Mouse (Mus musculus): ENCODE results near the gene Gm7954. TPM values are rescaled to one million over a fixed set of nuclear protein-coding genes. Genes with fewer than 3 reads are reported as not detected.
"Not testable (repeated sequence)": the region's sequence is repeated elsewhere in the genome, so short reads cannot be mapped to it uniquely, and the experiment has no call there.

Gm7954 gene
- not detected in 2 replicates for polyA plus RNA-seq (2012; rRNA removed)

DNA sequence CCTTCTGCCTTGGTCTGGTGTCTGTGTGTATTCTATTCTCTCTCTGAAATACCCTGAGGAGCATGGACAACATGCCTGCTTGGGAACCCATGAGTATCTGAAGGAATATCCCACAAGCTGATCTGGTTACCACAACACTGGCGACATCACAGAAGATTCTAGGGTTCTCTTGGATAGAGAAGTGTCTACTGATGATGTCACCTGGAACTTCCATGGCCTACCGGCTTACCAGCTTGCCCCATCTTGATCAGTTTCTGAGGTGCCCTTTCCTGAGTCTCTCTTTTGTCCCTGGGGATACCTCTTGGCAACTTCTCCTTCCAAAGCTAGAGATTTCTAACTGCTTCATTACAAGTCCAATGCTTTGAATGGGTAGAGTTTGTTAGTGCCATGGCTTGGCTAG is at the start of gene Gm7954:
TSS of gene Gm7954 (minus strand) at position 101 of the 400 bp plus-strand sequence.
- DNase-seq (ENCODE audit: low spot score): not testable (repeated sequence)

DNA sequence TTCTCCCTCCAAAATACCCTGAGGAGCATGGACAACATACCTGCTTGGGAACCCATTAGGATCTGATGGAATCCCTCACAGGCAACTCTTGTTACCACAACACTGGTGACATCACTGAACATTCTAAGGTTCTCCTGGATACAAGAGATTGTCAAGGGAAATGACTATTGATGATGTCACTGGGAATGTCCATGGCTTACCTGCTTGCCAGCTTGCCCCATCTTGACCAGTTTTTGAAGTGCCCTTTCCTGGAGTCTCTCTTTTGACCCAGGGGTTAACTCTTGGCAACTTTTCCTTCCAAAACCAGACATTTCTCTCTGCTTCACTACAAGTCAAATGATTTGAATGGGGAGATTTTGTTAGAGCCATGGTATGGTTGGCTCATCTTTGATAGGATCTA is 36.1 kb upstream of the Gm7954 start, which contains the start of gene Gm3486:
TSS of gene Gm3486 (minus strand) at position 101 of the 400 bp plus-strand sequence.
- not testable (repeated sequence) for DNase-seq (ENCODE audit: low spot score)

DNA sequence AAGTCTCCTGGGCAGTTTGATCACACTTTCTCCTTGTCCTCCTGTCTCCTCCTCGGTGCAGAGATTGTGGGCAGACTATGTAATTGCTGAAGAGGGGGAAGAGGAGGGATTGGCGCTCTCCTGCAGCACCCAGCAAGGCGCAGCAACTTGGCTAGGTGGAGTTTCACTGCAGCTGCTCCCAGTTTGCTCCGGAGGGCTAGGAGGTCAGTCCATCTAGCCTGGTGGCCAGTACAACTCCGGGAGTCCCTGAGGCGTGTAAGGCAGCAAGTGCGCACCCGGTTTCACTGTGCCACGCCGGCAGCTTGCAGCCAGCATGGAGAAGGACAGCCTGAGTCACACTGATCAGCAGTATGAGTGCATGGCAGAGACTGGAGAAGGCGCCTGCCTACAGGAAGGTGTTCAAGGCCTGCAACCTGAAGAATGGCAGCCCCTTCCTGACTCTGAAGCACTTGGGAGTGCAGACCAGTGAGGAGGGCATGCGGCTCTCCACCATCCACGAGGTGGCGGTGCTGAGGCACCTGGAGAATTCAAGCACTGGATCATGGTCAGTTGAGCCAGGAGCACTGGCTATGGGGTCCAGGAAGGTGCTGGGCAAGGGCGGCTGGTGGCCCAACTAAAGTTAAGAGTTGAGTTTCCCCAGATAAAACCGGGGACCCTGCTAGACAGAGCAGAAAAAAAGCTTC is 27.8 kb downstream of the Gm7954 start:
- not testable (repeated sequence) for DNase-seq (ENCODE audit: low spot score)

DNA sequence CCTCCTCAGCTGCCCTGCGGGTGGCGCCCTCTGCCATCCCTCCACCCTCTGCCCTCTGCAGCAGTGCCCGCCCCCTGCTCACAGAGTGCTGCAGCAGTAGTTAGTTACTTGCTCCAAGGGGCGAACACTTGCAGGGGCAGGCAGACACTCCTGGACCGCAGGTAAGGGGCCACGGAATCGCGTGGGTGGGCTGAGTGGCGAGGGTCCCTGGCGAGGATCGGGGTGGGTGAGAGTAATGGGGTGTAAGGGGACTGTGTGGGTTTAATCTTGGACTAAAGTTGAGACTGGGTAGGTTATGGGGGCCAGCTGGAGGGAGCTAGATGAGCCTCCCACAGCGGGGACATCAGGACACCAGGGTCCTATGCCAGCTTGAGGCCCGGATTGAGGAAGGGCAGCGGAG is 28.6 kb downstream of the Gm7954 start:
- DNase-seq (ENCODE audit: low spot score): not testable (repeated sequence)

DNA sequence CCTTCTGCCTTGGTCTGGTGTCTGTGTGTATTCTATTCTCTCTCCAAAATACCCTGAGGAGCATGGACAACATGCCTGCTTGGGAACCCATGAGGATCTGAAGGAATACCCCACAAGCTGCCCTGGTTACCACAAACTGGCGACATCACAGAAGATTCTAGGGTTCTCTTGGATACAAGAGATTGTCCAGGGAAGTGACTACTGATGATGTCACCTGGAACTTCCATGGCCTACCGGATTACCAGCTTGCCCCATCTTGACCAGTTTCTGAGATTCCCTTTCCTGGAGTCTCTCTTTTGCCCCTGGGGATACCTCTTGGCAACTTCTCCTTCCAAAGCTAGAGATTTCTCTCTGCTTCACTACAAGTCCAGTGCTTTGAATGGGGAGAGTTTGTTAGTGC is 45.1 kb downstream of the Gm7954 start, which contains the start of gene Gm6482:
TSS of gene Gm6482 (minus strand) at position 101 of the 400 bp plus-strand sequence.
- DNase-seq (ENCODE audit: low spot score): not testable (repeated sequence)

Other genes with a start within 250 kb of the Gm7954 start
- gene Gm2832, start 174.7 kb downstream of the Gm7954 start, polyA plus RNA-seq (2012; rRNA removed): not detected in 2 replicates
- not detected in 2 replicates for gene Gm5798, start 104.9 kb downstream of the Gm7954 start, polyA plus RNA-seq (2012; rRNA removed)
- gene Gm7945, start 67.1 kb downstream of the Gm7954 start, polyA plus RNA-seq (2012; rRNA removed): not detected in 2 replicates
- not detected in 2 replicates for gene Gm6482, start 45.2 kb downstream of the Gm7954 start, polyA plus RNA-seq (2012; rRNA removed)
- gene Gm3486, start 36.0 kb upstream of the Gm7954 start, polyA plus RNA-seq (2012; rRNA removed): not detected in 2 replicates
- not detected in 2 replicates for gene Gm7970, start 102.1 kb upstream of the Gm7954 start, polyA plus RNA-seq (2012; rRNA removed)
- not detected in 2 replicates for gene 1700049E17Rik2, start 119.7 kb upstream of the Gm7954 start, polyA plus RNA-seq (2012; rRNA removed)
- gene Gm3072, start 171.1 kb upstream of the Gm7954 start, polyA plus RNA-seq (2012; rRNA removed): not detected in 2 replicates
- gene Gm3676, start 193.0 kb upstream of the Gm7954 start, polyA plus RNA-seq (2012; rRNA removed): not detected in 2 replicates
- not detected in 2 replicates for gene Gm8068, start 248.4 kb upstream of the Gm7954 start, polyA plus RNA-seq (2012; rRNA removed)

Measured in urinary bladder, adult 2 months (tissue).